Mouse (Mus musculus) megakaryocyte, embryonic 14.5 days (primary cell): Measurements from ENCODE around the gene Rho.

ENCODE experiments used
- FLI1 ChIP-seq: IDR thresholded peaks from 2 replicates; pipeline ENCODE4 v1.6.1; 2012; ENCODE audit warnings: low read length, inconsistent platforms, mixed read lengths
- GATA1 ChIP-seq: IDR thresholded peaks from 3 replicates; pipeline ENCODE4 v1.6.1; 2012; ENCODE audit warnings: mixed read lengths, low read length, inconsistent platforms, borderline replicate concordance

DNA sequence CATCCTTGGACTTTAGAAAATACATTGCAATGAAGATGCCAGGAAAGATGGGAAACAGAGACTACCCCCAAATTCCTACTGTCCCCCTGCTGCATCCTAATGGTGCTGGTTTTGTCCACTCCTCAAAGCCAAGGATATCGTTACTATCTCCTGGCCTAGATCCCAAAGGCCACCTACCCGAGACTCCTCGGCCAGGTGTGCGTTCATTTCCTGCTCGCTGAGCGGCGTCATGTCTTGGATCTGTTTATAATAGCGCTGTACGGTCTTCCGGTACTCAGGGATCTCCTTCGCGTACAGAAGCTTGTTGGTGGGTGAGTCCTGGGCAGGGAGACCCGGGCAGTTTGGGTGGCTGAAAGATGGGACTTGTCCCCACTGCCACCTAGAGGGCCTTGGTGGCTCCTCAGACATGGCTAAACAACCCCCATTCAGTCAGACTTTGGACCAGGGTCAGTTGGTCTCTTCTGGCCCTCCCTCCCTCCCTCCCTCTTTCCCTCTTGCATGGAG lies 24.9 kb downstream of the Rho start:
- TF ChIP-seq GATA1 (no peak), FLI1 (no peak)
